Mouse (Mus musculus) heart, embryonic 11.5 days (tissue): ENCODE measurements around the gene Dnal1. TPM values are rescaled to one million over a fixed set of nuclear protein-coding genes. Genes with fewer than 3 reads are reported as not detected.

Source experiments
- ATAC-seq: fragments of 200-750 bp; cut with Nextera tagmentation; replicated peaks from 2 replicates; pipeline ENCODE4 v1.8.0; 2017; ENCODE audit warnings: moderate library complexity; ENCODE audit not compliant: insufficient number of reproducible peaks, low FRiP score, low TSS enrichment
- H3K27ac ChIP-seq: fragments of 300-500 bp; sonication (generic); 2 replicates; pipeline ENCODE4 v1.5.1; 2014; ENCODE audit warnings: mild to moderate bottlenecking, low read depth, low read length
- H3K27me3 ChIP-seq: fragments of 300-500 bp; sonication (generic); 2 replicates; pipeline ENCODE4 v1.6.1; 2014; ENCODE audit warnings: mild to moderate bottlenecking, low read length, mixed read lengths; ENCODE audit not compliant: control insufficient read depth, insufficient read depth
- H3K36me3 ChIP-seq: fragments of 300-500 bp; sonication (generic); 2 replicates; pipeline ENCODE4 v1.6.1; 2014; ENCODE audit warnings: mild to moderate bottlenecking, low read length, moderate library complexity, mixed read lengths; ENCODE audit not compliant: control insufficient read depth, insufficient read depth
- H3K4me1 ChIP-seq: fragments of 300-500 bp; sonication (generic); 2 replicates; pipeline ENCODE4 v1.6.1; 2014; ENCODE audit warnings: low read length; ENCODE audit not compliant: control insufficient read depth, insufficient read depth
- H3K4me2 ChIP-seq: fragments of 300-500 bp; sonication (generic); 2 replicates; pipeline ENCODE4 v1.6.1; 2014; ENCODE audit warnings: mild to moderate bottlenecking, moderate library complexity
- H3K4me3 ChIP-seq: fragments of 300-500 bp; sonication (generic); 2 replicates; pipeline ENCODE4 v1.5.1; 2014; ENCODE audit warnings: low read depth, low read length
- H3K9ac ChIP-seq: fragments of 300-500 bp; sonication (generic); 2 replicates; pipeline ENCODE4 v1.6.1; 2014; ENCODE audit warnings: mild to moderate bottlenecking, low read depth, low read length, moderate library complexity
- H3K9me3 ChIP-seq: fragments of 300-500 bp; sonication (generic); replicated peaks from 2 replicates; pipeline ENCODE4 v1.6.1; 2016; ENCODE audit warnings: low read length; ENCODE audit not compliant: control insufficient read depth
- WGBS: fragments of 180-500 bp; shearing (Covaris S2); extraction: QIAGEN DNeasy Blood & Tissue Kit; methylation state at CpG from one replicate; pipeline ENCODE4 v1.1.7; 2014; ENCODE audit not compliant: insufficient replicate concordance; 5-methylcytosine and 5-hydroxymethylcytosine counted together
- polyA plus RNA-seq: library from polyadenylated mRNA; unstranded; fragments of >200 nt; fragmentation: Nextera tagmentation; extraction: Ambion mirVana; gene quantifications from 2 replicates; pipeline ENCODE4 v1.2.1, GENCODE M21; 2014

Dnal1 gene
- polyA plus RNA-seq, 1 experiment from 2014 or later: 2.9 TPM

DNA sequence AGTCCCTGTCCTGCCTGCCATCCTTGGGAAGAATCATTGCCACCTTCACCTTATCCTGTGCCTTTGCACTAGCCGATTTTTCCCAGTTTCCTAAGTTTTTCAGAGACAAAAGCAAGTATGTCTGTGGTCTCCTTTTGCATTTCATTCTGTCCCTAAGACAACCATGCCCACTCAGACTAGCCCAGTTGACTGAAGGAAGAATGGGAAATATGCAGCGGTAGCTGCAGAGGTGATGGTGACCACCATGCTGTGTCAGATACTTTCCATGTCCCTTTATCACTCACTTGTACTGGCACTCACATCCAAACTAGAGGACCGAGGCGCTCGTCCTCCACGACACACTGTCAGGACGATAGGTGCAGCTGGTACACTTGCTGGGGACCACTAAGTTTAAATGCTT lies 23.0 kb downstream of the Dnal1 start:
- Histone ChIP-seq H3K27ac (no peak overlapping the region), H3K9me3 (no peaks in the 10 kb centered on the region), H3K4me3 (no peak overlapping the region), H3K27me3 (no peaks in the 10 kb centered on the region), H3K36me3 (peaks cover 2% of the 10 kb centered on the region; the same call in 1 of the 2 replicates), H3K9ac (no peak overlapping the region), H3K4me1 (no peaks in the 10 kb centered on the region), H3K4me2 (no peak overlapping the region)
- WGBS: 79% methylated on average over 7 of the region's 7 CpGs
- ATAC-seq: no peak

DNA sequence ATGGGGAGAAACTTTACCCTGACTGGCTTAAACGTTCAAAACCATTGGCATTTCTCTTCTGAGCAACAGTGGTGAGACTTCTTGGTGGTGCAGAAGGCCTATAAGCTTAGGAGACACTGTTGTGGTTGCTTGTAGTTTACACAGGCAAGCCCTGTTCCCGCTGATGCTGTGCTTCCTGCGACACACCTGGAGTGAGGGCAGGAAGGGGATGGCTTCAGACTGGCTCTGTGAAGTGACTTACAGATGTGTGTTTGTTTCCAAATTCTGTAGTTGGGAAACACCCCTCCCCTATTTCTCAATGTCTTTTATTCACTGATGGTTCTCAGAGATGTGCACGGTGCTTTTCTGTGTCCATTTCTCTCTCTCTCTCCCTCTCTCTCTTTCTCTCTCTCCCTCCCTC lies 26.0 kb downstream of the Dnal1 start:
- no peaks in the 10 kb centered on the region for H3K36me3 ChIP-seq
- no peaks in the 10 kb centered on the region for H3K4me1 ChIP-seq
- no peaks in the 10 kb centered on the region for H3K27me3 ChIP-seq
- H3K4me2 ChIP-seq: no peak overlapping the region
- no peak overlapping the region for H3K4me3 ChIP-seq
- H3K27ac ChIP-seq: no peak overlapping the region
- ATAC-seq: no peak
- no peak overlapping the region for H3K9ac ChIP-seq
- WGBS: 60% methylated on average over 4 of the region's 4 CpGs
- no peaks in the 10 kb centered on the region for H3K9me3 ChIP-seq

DNA sequence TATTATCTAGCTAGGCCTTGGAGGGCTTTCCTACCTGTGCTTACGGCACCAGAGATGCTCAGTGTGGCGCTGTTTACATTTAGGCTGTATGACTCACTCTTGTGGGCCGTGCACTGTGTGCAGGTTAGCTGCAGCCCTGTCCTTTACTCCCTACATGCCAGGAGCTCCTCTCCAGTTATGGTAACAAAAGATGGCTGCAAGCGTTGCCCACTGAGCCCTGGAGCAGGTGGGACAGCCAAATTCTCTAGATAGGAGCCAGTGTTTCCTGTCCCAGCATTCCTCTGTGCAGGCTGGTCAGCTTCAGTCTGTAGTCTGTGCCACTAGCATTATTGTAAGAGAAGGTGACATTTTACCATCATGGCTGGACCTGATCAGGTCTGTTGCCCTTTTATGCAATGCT lies 27.1 kb downstream of the Dnal1 start:
- WGBS: 84% methylated on average over 4 of the region's 4 CpGs
- no peak for ATAC-seq
- Histone ChIP-seq H3K9ac (no peak overlapping the region), H3K4me1 (no peaks in the 10 kb centered on the region), H3K27me3 (no peaks in the 10 kb centered on the region), H3K9me3 (no peaks in the 10 kb centered on the region), H3K4me3 (no peak overlapping the region), H3K27ac (no peak overlapping the region), H3K4me2 (no peak overlapping the region), H3K36me3 (no peaks in the 10 kb centered on the region)

- no peak overlapping the region for H3K4me3 ChIP-seq
- H3K27ac ChIP-seq: no peak overlapping the region
- 74% methylated on average over 14 of the region's 14 CpGs for WGBS
- H3K9ac ChIP-seq: no peak overlapping the region
- no peaks in the 10 kb centered on the region for H3K9me3 ChIP-seq
- ATAC-seq: no peak
- H3K27me3 ChIP-seq: no peaks in the 10 kb centered on the region
- no peaks in the 10 kb centered on the region for H3K4me1 ChIP-seq
- H3K36me3 ChIP-seq: no peaks in the 10 kb centered on the region
- H3K4me2 ChIP-seq: no peak overlapping the region
These were observed 28.3 kb downstream of the Dnal1 start for GRCm38 (mm10) chr12:84142281-84143050.

- Histone ChIP-seq H3K9me3 (no peaks in the 10 kb centered on the region), H3K4me2 (peak within 1 kb of the TSS; percentile 86), H3K27me3 (no peaks in the 10 kb centered on the region), H3K4me1 (peaks cover 40% of the 10 kb centered on the region), H3K27ac (no peak within 1 kb of the TSS), H3K9ac (peak within 1 kb of the TSS; percentile 67), H3K4me3 (peak within 1 kb of the TSS; percentile 52), H3K36me3 (peaks cover 5% of the 10 kb centered on the region; the same call in 1 of the 2 replicates)
- peak; percentile 68 for ATAC-seq
- 2% methylated on average over 49 of the region's 50 CpGs for WGBS
These were observed 33.9 kb downstream of the Dnal1 start, which contains the start of gene Pnma1 for GRCm38 (mm10) chr12:84147954-84148621. TSS of gene Pnma1 (minus strand) at chr12:84148489.

- ATAC-seq: no peak
- H3K27ac ChIP-seq: no peak overlapping the region
- H3K4me2 ChIP-seq: peak overlapping the region; percentile 86
- peak overlapping the region; percentile 67; the same call in 1 of the 2 replicates for H3K9ac ChIP-seq
- no peaks in the 10 kb centered on the region for H3K9me3 ChIP-seq
- H3K4me3 ChIP-seq: peak overlapping the region; percentile 52
- peaks cover 6% of the 10 kb centered on the region; the same call in 1 of the 2 replicates for H3K36me3 ChIP-seq
- peaks cover 44% of the 10 kb centered on the region for H3K4me1 ChIP-seq
- H3K27me3 ChIP-seq: no peaks in the 10 kb centered on the region
- WGBS: 21% methylated on average over 10 of the region's 10 CpGs
These were observed 34.5 kb downstream of the Dnal1 start for GRCm38 (mm10) chr12:84148622-84149012.

DNA sequence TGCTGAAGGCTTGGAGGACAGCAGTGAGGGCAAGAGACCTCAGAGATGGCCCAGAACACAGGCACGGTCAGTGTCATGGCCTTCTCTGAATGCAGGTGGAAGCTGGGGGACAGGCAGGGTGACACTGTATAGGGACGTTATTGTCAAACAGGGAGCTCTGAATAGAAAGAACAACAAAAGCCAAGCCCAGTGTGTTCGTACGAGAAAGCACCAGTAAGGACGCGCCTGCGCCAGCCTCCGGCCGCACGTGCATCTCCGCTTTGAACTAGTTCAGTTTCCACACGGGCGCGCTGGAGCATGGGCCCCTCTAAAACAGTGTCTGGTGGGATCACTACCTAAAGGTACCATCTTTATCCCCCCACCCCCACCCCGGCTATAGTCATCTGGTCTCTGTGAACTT lies 35.8 kb downstream of the Dnal1 start:
- Histone ChIP-seq H3K36me3 (peaks cover 10% of the 10 kb centered on the region), H3K9me3 (no peaks in the 10 kb centered on the region), H3K4me1 (peaks cover 48% of the 10 kb centered on the region), H3K4me2 (no peak overlapping the region), H3K27me3 (no peaks in the 10 kb centered on the region), H3K9ac (no peak overlapping the region), H3K27ac (no peak overlapping the region), H3K4me3 (no peak overlapping the region)
- 89% methylated on average over 15 of the region's 15 CpGs for WGBS
- ATAC-seq: no peak

GRCm38 (mm10) chr12:84150976-84151375 lies 36.8 kb downstream of the Dnal1 start:
- 11% methylated on average over 6 of the region's 6 CpGs for WGBS
- H3K4me1 ChIP-seq: peaks cover 48% of the 10 kb centered on the region
- H3K4me2 ChIP-seq: peak overlapping the region; percentile 38
- H3K27ac ChIP-seq: peak overlapping the region; percentile 86
- no peaks in the 10 kb centered on the region for H3K9me3 ChIP-seq
- peak overlapping the region; percentile 43; the same call in 1 of the 2 replicates for H3K9ac ChIP-seq
- peak; percentile 58; the same call in 1 of the 2 replicates for ATAC-seq
- H3K27me3 ChIP-seq: no peaks in the 10 kb centered on the region
- peaks cover 10% of the 10 kb centered on the region for H3K36me3 ChIP-seq
- no peak overlapping the region; the same call in 1 of the 2 replicates for H3K4me3 ChIP-seq
